Mouse (Mus musculus) c-Kit-positive CD71-negative TER-119-negative erythroid progenitor cells, embryonic 14.5 days (primary cell): Measurements from ENCODE around the gene Nav2.

Experiments used
- DNase-seq: peaks from one replicate; pipeline ENCODE4 v3.0.0-alpha.2; 2013; ENCODE audit warnings: low read depth

The Nav2 gene

GRCm38 (mm10) chr7:49484036-49484744 is 575.7 kb downstream of the Nav2 start:
- no peak for DNase-seq

GRCm38 (mm10) chr7:49485292-49485847 is 576.9 kb downstream of the Nav2 start:
- DNase-seq, result no peak

- DNase-seq, result no peak
Observed at GRCm38 (mm10) chr7:49487347-49487746, 578.8 kb downstream of the Nav2 start.

- DNase-seq, result no peak
Observed at GRCm38 (mm10) chr7:49488493-49489087, 580.1 kb downstream of the Nav2 start.

GRCm38 (mm10) chr7:49490814-49491213 is 582.3 kb downstream of the Nav2 start:
- no peak for DNase-seq

- no peak for DNase-seq
Observed at GRCm38 (mm10) chr7:49492622-49493021, 584.1 kb downstream of the Nav2 start.

GRCm38 (mm10) chr7:49493210-49493609 is 584.7 kb downstream of the Nav2 start:
- no peak for DNase-seq

GRCm38 (mm10) chr7:49494654-49495053 is 586.1 kb downstream of the Nav2 start:
- no peak for DNase-seq

- DNase-seq, result no peak
Observed at GRCm38 (mm10) chr7:49496111-49496510, 587.6 kb downstream of the Nav2 start.

- peak; percentile 22 for DNase-seq
Observed at GRCm38 (mm10) chr7:49496766-49497425, 588.4 kb downstream of the Nav2 start.

GRCm38 (mm10) chr7:49497426-49497892 is 588.9 kb downstream of the Nav2 start:
- no peak for DNase-seq

- DNase-seq, result no peak
Observed at GRCm38 (mm10) chr7:49499598-49499997, 591.1 kb downstream of the Nav2 start.

GRCm38 (mm10) chr7:49500916-49501315 is 592.4 kb downstream of the Nav2 start:
- no peak for DNase-seq

- no peak for DNase-seq
Observed at GRCm38 (mm10) chr7:49503419-49503818, 594.9 kb downstream of the Nav2 start.

GRCm38 (mm10) chr7:49503881-49504280 is 595.4 kb downstream of the Nav2 start:
- DNase-seq, result no peak

- DNase-seq, result no peak
Observed at GRCm38 (mm10) chr7:49504297-49504696, 595.8 kb downstream of the Nav2 start.

- no peak for DNase-seq
Observed at GRCm38 (mm10) chr7:49505024-49505423, 596.5 kb downstream of the Nav2 start.

- DNase-seq, result no peak
Observed at GRCm38 (mm10) chr7:49506085-49506820, 597.7 kb downstream of the Nav2 start.

GRCm38 (mm10) chr7:49507943-49508506 is 599.5 kb downstream of the Nav2 start:
- DNase-seq, result no peak

GRCm38 (mm10) chr7:49511820-49512453 is 603.4 kb downstream of the Nav2 start:
- DNase-seq, result no peak

GRCm38 (mm10) chr7:49513763-49514437 is 605.4 kb downstream of the Nav2 start:
- no peak for DNase-seq
